Mouse (Mus musculus) limb, embryonic 13.5 days (tissue): ENCODE results near the gene Map4k5. TPM values are rescaled to one million over a fixed set of nuclear protein-coding genes. Genes with fewer than 3 reads are reported as not detected.
A peak's percentile ranks its signal among the peaks of the same experiment; 100 is the strongest.

Experiments
- ATAC-seq: fragments of 200-750 bp; cut with Nextera tagmentation; 2 replicates; pipeline ENCODE4 v1.8.0; 2017; ENCODE audit warnings: low read depth, moderate number of reproducible peaks, moderate TSS enrichment; ENCODE audit not compliant: low FRiP score
- H3K27ac ChIP-seq: fragments of 300-500 bp; sonication (generic); 2 replicates; pipeline ENCODE4 v1.5.1; 2015; ENCODE audit warnings: inconsistent platforms, mild to moderate bottlenecking, moderate library complexity
- H3K27me3 ChIP-seq: fragments of 300-500 bp; sonication (generic); 2 replicates; pipeline ENCODE4 v1.6.1; 2015; ENCODE audit warnings: mild to moderate bottlenecking, inconsistent platforms
- H3K36me3 ChIP-seq: fragments of 300-500 bp; sonication (generic); 2 replicates; pipeline ENCODE4 v1.6.1; 2015; ENCODE audit warnings: inconsistent platforms, mild to moderate bottlenecking, moderate library complexity
- H3K4me1 ChIP-seq: fragments of 300-500 bp; sonication (generic); 2 replicates; pipeline ENCODE4 v1.6.1; 2015; ENCODE audit warnings: inconsistent platforms
- H3K4me2 ChIP-seq: fragments of 300-500 bp; sonication (generic); replicated peaks from 2 replicates; pipeline ENCODE4 v1.6.1; 2015; ENCODE audit warnings: inconsistent platforms, mild to moderate bottlenecking, moderate library complexity
- H3K4me3 ChIP-seq: fragments of 300-500 bp; sonication (generic); 2 replicates; pipeline ENCODE4 v1.5.1; 2015; ENCODE audit warnings: moderate library complexity, mild to moderate bottlenecking, inconsistent platforms
- H3K9ac ChIP-seq: fragments of 300-500 bp; sonication (generic); 2 replicates; pipeline ENCODE4 v1.6.1; 2015; ENCODE audit warnings: mild to moderate bottlenecking, inconsistent platforms
- H3K9me3 ChIP-seq: fragments of 300-500 bp; sonication (generic); 2 replicates; pipeline ENCODE4 v1.6.1; 2016; ENCODE audit warnings: inconsistent platforms
- WGBS: fragments of 180-500 bp; shearing (Covaris S2); methylation state at CpG from one replicate; pipeline ENCODE4 v1.1.7; 2015; 5-methylcytosine and 5-hydroxymethylcytosine counted together
- polyA plus RNA-seq: library from polyadenylated mRNA; unstranded; fragments of >200 nt; fragmentation: Nextera tagmentation; extraction: Ambion mirVana; gene quantifications from 2 replicates; pipeline ENCODE4 v1.2.1, GENCODE M21; 2015

Gene Map4k5
- polyA plus RNA-seq, 1 experiment from 2014 or later = 41.3 TPM

- H3K36me3 ChIP-seq = peaks cover 10% of the 10 kb centered on the region; the same call in 1 of the 2 replicates
- H3K27me3 ChIP-seq = no peaks in the 10 kb centered on the region
- H3K27ac ChIP-seq = no peak overlapping the region
- H3K9me3 ChIP-seq = no peaks in the 10 kb centered on the region
- 90% methylated on average over 5 of the region's 5 CpGs for WGBS
- no peak overlapping the region for H3K4me3 ChIP-seq
- no peak for ATAC-seq
- no peak overlapping the region for H3K4me2 ChIP-seq
- H3K9ac ChIP-seq = no peak overlapping the region
- H3K4me1 ChIP-seq = peaks cover 49% of the 10 kb centered on the region
Observed at GRCm38 (mm10) chr12:69884053-69884452, 8.9 kb downstream of the Map4k5 start.

- peaks cover 4% of the 10 kb centered on the region; the same call in 1 of the 2 replicates for H3K36me3 ChIP-seq
- no peaks in the 10 kb centered on the region for H3K9me3 ChIP-seq
- no peak overlapping the region for H3K4me2 ChIP-seq
- no peak overlapping the region for H3K27ac ChIP-seq
- peaks cover 36% of the 10 kb centered on the region for H3K4me1 ChIP-seq
- WGBS = 36% methylated on average over 10 of the region's 10 CpGs
- H3K27me3 ChIP-seq = no peaks in the 10 kb centered on the region
- no peak overlapping the region for H3K4me3 ChIP-seq
- ATAC-seq = no peak
- H3K9ac ChIP-seq = no peak overlapping the region
Observed at GRCm38 (mm10) chr12:69881198-69881905, 11.6 kb downstream of the Map4k5 start.

- ATAC-seq = no peak
- peak overlapping the region; percentile 61 for H3K27ac ChIP-seq
- peak overlapping the region; percentile 30 for H3K4me2 ChIP-seq
- 27% methylated on average over 6 of the region's 6 CpGs for WGBS
- no peaks in the 10 kb centered on the region for H3K9me3 ChIP-seq
- H3K4me1 ChIP-seq = peaks cover 36% of the 10 kb centered on the region
- no peak overlapping the region for H3K4me3 ChIP-seq
- H3K36me3 ChIP-seq = 0 out of 2 replicates have a peak, but pooled peaks cover 4% of the 10 kb centered on the region
- H3K9ac ChIP-seq = 0 out of 2 replicates have a peak overlapping the region, but pooled peaks have one; percentile 32
- H3K27me3 ChIP-seq = no peaks in the 10 kb centered on the region
Observed at GRCm38 (mm10) chr12:69879739-69880138, 13.3 kb downstream of the Map4k5 start.

DNA sequence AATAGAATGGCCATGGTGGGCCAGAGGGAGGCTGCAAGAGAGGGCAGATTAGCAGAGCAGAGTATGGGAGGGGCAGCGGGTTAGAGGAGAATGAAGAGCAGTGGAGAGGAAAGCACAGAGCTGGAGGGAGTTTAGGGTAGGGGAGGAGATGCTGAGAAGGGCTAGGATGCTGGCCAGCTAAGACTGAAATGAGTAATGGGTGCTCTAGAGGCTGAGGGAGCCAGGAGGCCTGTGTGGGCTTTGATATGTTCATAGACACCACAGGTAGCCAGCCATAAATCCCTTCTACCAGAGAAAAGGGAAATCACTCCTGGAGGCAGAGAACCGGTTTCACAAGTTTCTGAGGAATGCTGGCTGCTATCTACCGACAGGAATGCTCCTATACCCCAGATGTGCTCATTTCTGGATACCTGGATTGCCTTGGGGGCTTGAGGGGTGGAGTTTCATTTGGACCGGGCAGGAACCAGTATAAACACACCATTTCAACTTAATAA is 13.8 kb downstream of the Map4k5 start:
- H3K4me3 ChIP-seq = no peak overlapping the region
- 4% methylated on average over 4 of the region's 4 CpGs for WGBS
- H3K27ac ChIP-seq = peak overlapping the region; percentile 61
- H3K36me3 ChIP-seq = 0 out of 2 replicates have a peak, but pooled peaks cover 3% of the 10 kb centered on the region
- H3K4me1 ChIP-seq = peaks cover 36% of the 10 kb centered on the region
- H3K9ac ChIP-seq = peak overlapping the region; percentile 35; the same call in 1 of the 2 replicates
- H3K27me3 ChIP-seq = no peaks in the 10 kb centered on the region
- peak overlapping the region; percentile 30 for H3K4me2 ChIP-seq
- H3K9me3 ChIP-seq = no peaks in the 10 kb centered on the region
- peak; percentile 54 for ATAC-seq

GRCm38 (mm10) chr12:69877842-69878363 is 15.1 kb downstream of the Map4k5 start:
- 88% methylated on average over 9 of the region's 9 CpGs for WGBS
- Histone ChIP-seq H3K9ac (no peak overlapping the region), H3K27me3 (no peaks in the 10 kb centered on the region), H3K4me2 (no peak overlapping the region), H3K9me3 (no peaks in the 10 kb centered on the region), H3K27ac (no peak overlapping the region), H3K4me3 (no peak overlapping the region), H3K36me3 (no peaks in the 10 kb centered on the region), H3K4me1 (peaks cover 36% of the 10 kb centered on the region)
- ATAC-seq = no peak

DNA sequence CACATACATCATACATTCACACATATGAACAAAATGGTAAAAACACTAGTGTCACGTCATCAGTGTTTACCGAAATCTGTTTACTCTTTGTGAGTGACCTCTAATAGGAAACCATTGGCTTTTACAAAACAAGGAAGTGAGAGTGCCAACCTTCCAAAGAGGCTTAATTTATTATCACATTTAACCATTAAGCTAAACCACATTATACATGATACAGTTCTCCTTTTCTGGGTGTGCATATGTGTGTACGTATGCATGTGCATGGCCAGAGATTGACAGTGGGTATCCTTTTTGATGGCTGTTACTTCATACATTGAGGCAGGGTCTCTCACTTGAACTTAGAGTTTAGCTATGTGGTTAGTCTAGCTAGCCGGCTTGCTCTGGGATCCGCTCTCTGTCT is 21.4 kb downstream of the Map4k5 start:
- Histone ChIP-seq H3K4me2 (no peak overlapping the region), H3K27ac (no peak overlapping the region)
- WGBS = 96% methylated on average over 5 of the region's 5 CpGs

GRCm38 (mm10) chr12:69867338-69867737 is 25.7 kb downstream of the Map4k5 start:
- Histone ChIP-seq H3K4me2 (no peak overlapping the region), H3K27me3 (no peaks in the 10 kb centered on the region), H3K27ac (no peak overlapping the region), H3K36me3 (peaks cover 46% of the 10 kb centered on the region), H3K9me3 (no peaks in the 10 kb centered on the region), H3K4me3 (no peak overlapping the region), H3K4me1 (peaks cover 15% of the 10 kb centered on the region), H3K9ac (no peak overlapping the region)
- ATAC-seq = no peak
- WGBS = 70% methylated on average over 5 of the region's 5 CpGs

More for the DNA sequence above, 21.4 kb downstream of the Map4k5 start:
- H3K4me3 ChIP-seq = no peak overlapping the region
- peaks cover 6% of the 10 kb centered on the region; the same call in 1 of the 2 replicates for H3K4me1 ChIP-seq
- H3K36me3 ChIP-seq = peaks cover 33% of the 10 kb centered on the region
- H3K27me3 ChIP-seq = no peaks in the 10 kb centered on the region
- H3K9ac ChIP-seq = no peak overlapping the region
- ATAC-seq = no peak
- H3K9me3 ChIP-seq = no peaks in the 10 kb centered on the region

GRCm38 (mm10) chr12:69864164-69864692 is 28.8 kb downstream of the Map4k5 start:
- Histone ChIP-seq H3K9ac (no peak overlapping the region), H3K4me3 (no peak overlapping the region), H3K4me2 (no peak overlapping the region), H3K36me3 (peaks cover 24% of the 10 kb centered on the region), H3K9me3 (no peaks in the 10 kb centered on the region), H3K27ac (no peak overlapping the region), H3K27me3 (no peaks in the 10 kb centered on the region), H3K4me1 (peaks cover 15% of the 10 kb centered on the region)
- 51% methylated on average over 4 of the region's 4 CpGs for WGBS
- no peak for ATAC-seq

- WGBS = 68% methylated on average over 5 of the region's 5 CpGs
- no peak for ATAC-seq
Observed at GRCm38 (mm10) chr12:69863505-69863904, 29.5 kb downstream of the Map4k5 start.

GRCm38 (mm10) chr12:69858847-69859246 is 34.2 kb downstream of the Map4k5 start:
- Histone ChIP-seq H3K4me1 (peaks cover 4% of the 10 kb centered on the region; the same call in 1 of the 2 replicates), H3K4me2 (no peak overlapping the region), H3K9me3 (no peaks in the 10 kb centered on the region), H3K4me3 (no peak overlapping the region), H3K36me3 (peaks cover 20% of the 10 kb centered on the region), H3K27ac (no peak overlapping the region), H3K9ac (no peak overlapping the region), H3K27me3 (no peaks in the 10 kb centered on the region)
- WGBS = 90% methylated on average over 4 of the region's 4 CpGs
- no peak for ATAC-seq

More at GRCm38 (mm10) chr12:69863505-69863904, 29.5 kb downstream of the Map4k5 start:
- H3K27me3 ChIP-seq = no peaks in the 10 kb centered on the region
- peaks cover 22% of the 10 kb centered on the region for H3K36me3 ChIP-seq
- H3K27ac ChIP-seq = no peak overlapping the region
- no peak overlapping the region for H3K4me3 ChIP-seq
- H3K9ac ChIP-seq = no peak overlapping the region
- peaks cover 15% of the 10 kb centered on the region for H3K4me1 ChIP-seq
- H3K4me2 ChIP-seq = no peak overlapping the region
- no peaks in the 10 kb centered on the region for H3K9me3 ChIP-seq

GRCm38 (mm10) chr12:69857597-69857996 is 35.4 kb downstream of the Map4k5 start:
- Histone ChIP-seq H3K4me3 (no peak overlapping the region), H3K27me3 (no peaks in the 10 kb centered on the region), H3K9ac (no peak overlapping the region), H3K27ac (no peak overlapping the region), H3K9me3 (no peaks in the 10 kb centered on the region), H3K36me3 (peaks cover 16% of the 10 kb centered on the region), H3K4me1 (peaks cover 9% of the 10 kb centered on the region; the same call in 1 of the 2 replicates), H3K4me2 (no peak overlapping the region)
- ATAC-seq = no peak
- 95% methylated on average over 2 of the region's 2 CpGs for WGBS

DNA sequence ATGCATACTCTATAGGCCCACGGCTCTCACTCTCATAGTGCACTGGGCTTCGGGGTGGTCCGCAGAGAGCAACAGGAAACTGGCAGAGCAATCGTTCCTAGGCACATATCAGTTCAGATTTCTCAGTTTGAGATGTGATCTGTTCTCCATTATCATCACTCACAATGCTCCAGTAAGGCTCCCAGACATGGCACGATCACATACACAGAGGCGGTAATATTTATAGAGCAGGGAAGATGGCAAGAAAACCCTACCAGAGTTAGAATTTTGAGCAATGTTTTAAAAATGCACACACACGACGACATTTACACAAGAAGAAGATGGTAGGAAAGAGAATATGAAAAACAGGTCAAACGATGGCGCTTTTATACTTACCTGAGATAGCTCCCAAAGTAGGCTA is 36.6 kb downstream of the Map4k5 start:
- Histone ChIP-seq H3K9me3 (no peaks in the 10 kb centered on the region), H3K27ac (no peak overlapping the region), H3K36me3 (peaks cover 21% of the 10 kb centered on the region), H3K4me3 (no peak overlapping the region), H3K4me2 (no peak overlapping the region), H3K27me3 (no peaks in the 10 kb centered on the region), H3K4me1 (peaks cover 20% of the 10 kb centered on the region), H3K9ac (no peak overlapping the region)
- no peak for ATAC-seq
- 94% methylated on average over 10 of the region's 10 CpGs for WGBS
